Mouse (Mus musculus) cerebellum, adult 2 months (tissue): ENCODE data around the gene Colec11.

Experiments
- CTCF ChIP-seq: fragments of 200-500 bp; IDR thresholded peaks from 2 replicates; pipeline ENCODE4 v1.5.1; 2011; ENCODE audit warnings: low read depth, mild to moderate bottlenecking, control low read depth, low read length, moderate library complexity, borderline replicate concordance; ENCODE audit not compliant: insufficient read depth
- POLR2A ChIP-seq: fragments of 200-500 bp; IDR thresholded peaks from 2 replicates; pipeline ENCODE4 v1.6.1; 2011; ENCODE audit warnings: low read length, control low read depth, borderline replicate concordance; ENCODE audit not compliant: insufficient read depth

DNA sequence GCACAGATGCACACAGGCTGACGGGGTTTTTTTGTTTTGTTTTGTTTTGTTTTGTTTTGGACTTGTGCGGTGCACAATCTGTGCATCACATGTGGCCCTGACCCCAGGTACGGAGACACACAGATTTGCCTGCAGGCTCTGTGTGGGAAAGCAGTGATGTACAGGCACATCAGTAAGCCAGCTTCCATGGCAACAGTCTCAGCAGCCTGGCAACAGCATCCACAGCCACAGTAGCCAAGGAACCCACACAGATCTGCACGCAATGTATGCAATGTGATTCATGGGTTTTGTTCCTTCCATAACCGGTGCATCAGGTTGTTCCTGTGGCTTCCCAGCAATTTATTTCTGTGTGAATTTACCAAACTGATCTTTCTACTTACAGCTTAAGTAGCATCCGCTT lies 35.2 kb downstream of the Colec11 start:
- no peak for TF ChIP-seq CTCF
- TF ChIP-seq POLR2A = no peak
